Mouse (Mus musculus) lung, adult 2 months (tissue): ENCODE measurements around the gene Espn.

Experiments used
- CTCF ChIP-seq: fragments of 200-500 bp; IDR thresholded peaks from 2 replicates; pipeline ENCODE4 v1.5.1; 2011; ENCODE audit warnings: mild to moderate bottlenecking, low read length, control low read depth; ENCODE audit not compliant: insufficient read depth
- POLR2A ChIP-seq: fragments of 200-500 bp; IDR thresholded peaks from 2 replicates; pipeline ENCODE4 v1.6.1; 2011; ENCODE audit warnings: low read depth, mild to moderate bottlenecking, control low read depth, low read length, borderline replicate concordance; ENCODE audit errors: extremely low read depth

- TF ChIP-seq POLR2A (no peak), CTCF (no peak)
Observed at GRCm38 (mm10) chr4:152150546-152150945, 1.6 kb downstream of the Espn start.
